Mouse (Mus musculus) regulatory T cell (primary cell): Measurements from ENCODE around the gene Prss33.

ENCODE experiments used
- in situ Hi-C: fragments of 300-600 bp; cut with MboI, MseI; formaldehyde crosslinking; loops from one replicate; pipeline ENCODE4 v1.15.1; 2025; ENCODE audit warnings: high pct_unique_total_duplicates

Prss33 gene

GRCm38 (mm10) chr17:23828271-23829001 lies 7.4 kb downstream of the Prss33 start:
- in situ Hi-C loops: no loop called here

- in situ Hi-C loops: no loop called here
Observed at GRCm38 (mm10) chr17:23825591-23825990, 10.3 kb downstream of the Prss33 start.

- in situ Hi-C loops: no loop called here
Observed at GRCm38 (mm10) chr17:23823614-23824013, 12.2 kb downstream of the Prss33 start.

GRCm38 (mm10) chr17:23823018-23823417 lies 12.8 kb downstream of the Prss33 start:
- in situ Hi-C loops: no loop called here

- in situ Hi-C loops: no loop called here
Observed at GRCm38 (mm10) chr17:23822094-23822493, 13.8 kb downstream of the Prss33 start.

- in situ Hi-C loops: no loop called here
Observed at GRCm38 (mm10) chr17:23820731-23821130, 15.1 kb downstream of the Prss33 start.

GRCm38 (mm10) chr17:23819235-23819634 lies 16.6 kb downstream of the Prss33 start:
- in situ Hi-C loops: loop anchor here (5.0 kb wide), 1 partner anchor 42 kb away; no protein-coding TSS in a partner anchor

- in situ Hi-C loops: loop anchor here (5.0 kb wide), 1 partner anchor 41 kb away; no protein-coding TSS in a partner anchor
Observed at GRCm38 (mm10) chr17:23818579-23818978, 17.3 kb downstream of the Prss33 start.

- in situ Hi-C loops: loop anchor here (5.0 kb wide), 1 partner anchor 38 kb away; no protein-coding TSS in a partner anchor
Observed at GRCm38 (mm10) chr17:23815641-23816040, 20.2 kb downstream of the Prss33 start.

GRCm38 (mm10) chr17:23807918-23808317 lies 27.9 kb downstream of the Prss33 start:
- in situ Hi-C loops: no loop called here

GRCm38 (mm10) chr17:23806867-23807266 lies 29.0 kb downstream of the Prss33 start:
- in situ Hi-C loops: no loop called here

GRCm38 (mm10) chr17:23804426-23805085 lies 31.3 kb downstream of the Prss33 start:
- in situ Hi-C loops: no loop called here

GRCm38 (mm10) chr17:23803366-23804041 lies 32.4 kb downstream of the Prss33 start:
- in situ Hi-C loops: no loop called here

- in situ Hi-C loops: no loop called here
Observed at GRCm38 (mm10) chr17:23802746-23803365, 33.0 kb downstream of the Prss33 start.

GRCm38 (mm10) chr17:23801627-23802026 lies 34.2 kb downstream of the Prss33 start:
- in situ Hi-C loops: no loop called here

- in situ Hi-C loops: no loop called here
Observed at GRCm38 (mm10) chr17:23797316-23797715, 38.5 kb downstream of the Prss33 start.

GRCm38 (mm10) chr17:23795323-23795722 lies 40.5 kb downstream of the Prss33 start:
- in situ Hi-C loops: no loop called here

GRCm38 (mm10) chr17:23791079-23791357 lies 44.8 kb downstream of the Prss33 start:
- in situ Hi-C loops: no loop called here

- in situ Hi-C loops: no loop called here
Observed at GRCm38 (mm10) chr17:23790269-23791078, 45.4 kb downstream of the Prss33 start, which contains the start of gene Srrm2. Gene Srrm2, plus strand, starts transcription at chr17:23790532.

- in situ Hi-C loops: loop anchor here (5.0 kb wide), 1 partner anchor 177 kb away; no protein-coding TSS in a partner anchor
Observed at GRCm38 (mm10) chr17:23789749-23790268, 46.0 kb downstream of the Prss33 start.

- in situ Hi-C loops: loop anchor here (5.0 kb wide), 1 partner anchor 178 kb away; no protein-coding TSS in a partner anchor
Observed at GRCm38 (mm10) chr17:23788973-23789372, 46.9 kb downstream of the Prss33 start.
